ENCODE assay signal across 7 mouse cellular contexts in genomic region chr11:5803551-5803981, GRCm38 (mm10). TPM values are rescaled to one million over a fixed set of nuclear protein-coding genes. Genes with fewer than 3 reads are reported as not detected.
DNase-seq lines count a peak whose midpoint lies in the region; ATAC-seq and TF ChIP-seq lines count a peak whose summit lies in the region.

TSS of gene Pgam2 (minus strand) at chr11:5803733.

- H3K4me1 ChIP-seq in neural tube, embryonic 11.5 days (ENCODE audit: control insufficient read depth, insufficient read depth, low read length), result no peaks in the 10 kb centered on the region
- H3K4me1 ChIP-seq in forebrain, postnatal 0 days (ENCODE audit: insufficient read depth), result no peaks in the 10 kb centered on the region
- peaks cover 21% of the 10 kb centered on the region for H3K4me1 ChIP-seq in limb, embryonic 15.5 days

- no peak for TF ChIP-seq CTCF in forebrain, postnatal 0 days (IDR thresholded peaks at IDR 0.05; ENCODE audit: low read depth)

- no peaks in the 10 kb centered on the region for H3K9me3 ChIP-seq in neural tube, embryonic 11.5 days (ENCODE audit: control insufficient read depth, low read length)
- no peaks in the 10 kb centered on the region for H3K9me3 ChIP-seq in forebrain, postnatal 0 days (ENCODE audit: low read length)
- H3K9me3 ChIP-seq in limb, embryonic 15.5 days, result no peaks in the 10 kb centered on the region

- H3K4me3 ChIP-seq in neural tube, embryonic 11.5 days (ENCODE audit: low read depth, low read length), result no peak within 1 kb of the TSS
- H3K4me3 ChIP-seq in forebrain, postnatal 0 days (ENCODE audit: low read depth, low read length), result no peak within 1 kb of the TSS
- H3K4me3 ChIP-seq in limb, embryonic 15.5 days, result peak within 1 kb of the TSS; percentile 14

- intact Hi-C loops in heart, postnatal 14 days (cut with DNase I), result no loop called here

- DNase-seq in neural tube, embryonic 11.5 days (ENCODE audit: low spot score), result peak; percentile 25
- no peak for DNase-seq in neural tube, embryonic 10.5 days (ENCODE audit: extremely low spot score, low spot score)
- DNase-seq in forebrain, postnatal 0 days, result peak; percentile 19
- DNase-seq in heart, postnatal 14 days, result peak; percentile 46 to 65
- DNase-seq in spleen, adult 18-20 months, result no peak
- no peak for DNase-seq in thymus, adult 18-20 months

- no peak within 1 kb of the TSS for H3K27ac ChIP-seq in neural tube, embryonic 11.5 days (ENCODE audit: low read depth, low read length)
- no peak within 1 kb of the TSS for H3K27ac ChIP-seq in forebrain, postnatal 0 days (ENCODE audit: low read depth, low read length)
- peak within 1 kb of the TSS; percentile 65 for H3K27ac ChIP-seq in limb, embryonic 15.5 days

- H3K27me3 ChIP-seq in neural tube, embryonic 11.5 days (ENCODE audit: control insufficient read depth, insufficient read depth, low read length), result no peaks in the 10 kb centered on the region
- H3K27me3 ChIP-seq in forebrain, postnatal 0 days (ENCODE audit: insufficient read depth, low read length), result no peaks in the 10 kb centered on the region
- no peaks in the 10 kb centered on the region for H3K27me3 ChIP-seq in limb, embryonic 15.5 days

- ATAC-seq in neural tube, embryonic 11.5 days (ENCODE audit: insufficient read depth, low FRiP score, low TSS enrichment), result no peak
- peak; percentile 45 for ATAC-seq in forebrain, postnatal 0 days
- ATAC-seq in limb, embryonic 15.5 days (ENCODE audit: insufficient number of reproducible peaks, low FRiP score, low TSS enrichment, low read depth), result no peak

- 65% methylated on average over 8 of the region's 8 CpGs for WGBS in neural tube, embryonic 11.5 days
- WGBS in forebrain, postnatal 0 days, result 54% methylated on average over 8 of the region's 8 CpGs
- WGBS in limb, embryonic 15.5 days, result 28% methylated on average over 8 of the region's 8 CpGs

- H3K9ac ChIP-seq in neural tube, embryonic 11.5 days (ENCODE audit: low read length), result no peak within 1 kb of the TSS
- H3K9ac ChIP-seq in forebrain, postnatal 0 days, result no peak within 1 kb of the TSS
- no peak within 1 kb of the TSS for H3K9ac ChIP-seq in limb, embryonic 15.5 days

- peaks cover 5% of the 10 kb centered on the region for H3K36me3 ChIP-seq in neural tube, embryonic 11.5 days (ENCODE audit: control insufficient read depth, insufficient read depth, low read length)
- H3K36me3 ChIP-seq in forebrain, postnatal 0 days (ENCODE audit: insufficient read depth), result peaks cover 27% of the 10 kb centered on the region
- peaks cover 28% of the 10 kb centered on the region for H3K36me3 ChIP-seq in limb, embryonic 15.5 days

- H3K4me2 ChIP-seq in neural tube, embryonic 11.5 days (ENCODE audit: low read depth), result no peak within 1 kb of the TSS
- no peak within 1 kb of the TSS for H3K4me2 ChIP-seq in forebrain, postnatal 0 days (ENCODE audit: low read depth)
- no peak within 1 kb of the TSS for H3K4me2 ChIP-seq in limb, embryonic 15.5 days

RNA-seq across cellular contexts. Expression of gene Pgam2, which starts in this region (rescaled TPM):
- 17.4 and 20.5 TPM in 2 replicates for polyA plus RNA-seq in neural tube, embryonic 11.5 days (2014; fragmentation: Nextera tagmentation; extraction: Ambion mirVana)
- 0.38 and 3.5 TPM in 2 replicates for total RNA-seq in forebrain, postnatal 0 days (2014; rRNA removed)
- 3.3 and 3.5 TPM in 2 replicates for polyA plus RNA-seq in forebrain, postnatal 0 days (2015; fragmentation: Nextera tagmentation; extraction: Ambion mirVana)
- 100 to 1,000 TPM; 796 to 815 TPM for total RNA-seq in heart, postnatal 14 days (2021)
- 68.7 and 217 TPM in 2 replicates for polyA plus RNA-seq in limb, embryonic 15.5 days (2015; fragmentation: Nextera tagmentation; extraction: Ambion mirVana)

Comparison
In these comparisons a context has a peak if more than half of its experiments do, and no peak if none do; other contexts are left out.
1. RNA of gene Pgam2 (total RNA-seq): 796 to 815 TPM in heart, postnatal 14 days; 0.38 to 3.5 TPM in forebrain, postnatal 0 days; every median in the first group is over 100 times any median in the second.
2. DNase-seq: peak in neural tube, embryonic 11.5 days (single experiment), forebrain, postnatal 0 days (single experiment) and heart, postnatal 14 days (2 of 2); none in neural tube, embryonic 10.5 days (single experiment), spleen, adult 18-20 months (0 of 2) and thymus, adult 18-20 months (0 of 2).